Comparison of ENCODE assay signal across 23 mouse cellular contexts in genomic region chr1:175025781-175026309, GRCm38 (mm10).
DNase-seq lines count a peak whose midpoint lies in the region; ATAC-seq and TF ChIP-seq lines count a peak whose summit lies in the region.
"Had no signal": no experiment of that assay in that cellular context is flagged by ENCODE, and none has a peak within 500 bp of the region (broad histone marks: within the 10 kb centered on the region; RNA-seq: fewer than 3 reads in every experiment).

No protein-coding gene starts in this region.

- no peak overlapping the region for H3K9ac ChIP-seq in intestine, embryonic 14.5 days (ENCODE audit: low read length)
- H3K9ac ChIP-seq in intestine, postnatal 0 days (ENCODE audit: low read depth, low read length): no peak overlapping the region
- H3K9ac ChIP-seq in lung, embryonic 14.5 days: no peak overlapping the region
- H3K9ac ChIP-seq in embryonic facial prominence, embryonic 14.5 days (ENCODE audit: low read depth, low read length): no peak overlapping the region
- H3K9ac ChIP-seq: embryonic facial prominence, embryonic 12.5 days; heart, embryonic 12.5 days; hindbrain, embryonic 14.5 days had no signal

- no peak for TF ChIP-seq CTCF in intestine, postnatal 0 days (IDR thresholded peaks at IDR 0.05; ENCODE audit: low read depth)
- no peak for TF ChIP-seq CTCF in lung, embryonic 14.5 days (IDR thresholded peaks at IDR 0.05; ENCODE audit: low read depth)

- H3K4me3 ChIP-seq in intestine, embryonic 14.5 days (ENCODE audit: low read depth, low read length): no peak overlapping the region
- no peak overlapping the region for H3K4me3 ChIP-seq in intestine, postnatal 0 days (ENCODE audit: low read depth, low read length)
- H3K4me3 ChIP-seq in lung, embryonic 14.5 days (ENCODE audit: low read depth, low read length): no peak overlapping the region
- no peak overlapping the region for H3K4me3 ChIP-seq in embryonic facial prominence, embryonic 14.5 days (ENCODE audit: low read depth, low read length)
- H3K4me3 ChIP-seq: embryonic facial prominence, embryonic 12.5 days; erythroblast, embryonic 14.5 days; forebrain, embryonic 10.5 days; gastrocnemius, adult 2 months; heart, embryonic 12.5 days; hindbrain, embryonic 10.5 days had no signal

- H3K36me3 ChIP-seq in intestine, embryonic 14.5 days (ENCODE audit: control insufficient read depth, insufficient read depth, low read length): no peaks in the 10 kb centered on the region
- H3K36me3 ChIP-seq in intestine, postnatal 0 days (ENCODE audit: control insufficient read depth, insufficient read depth): no peaks in the 10 kb centered on the region
- no peaks in the 10 kb centered on the region for H3K36me3 ChIP-seq in lung, embryonic 14.5 days (ENCODE audit: insufficient read depth)
- H3K36me3 ChIP-seq in embryonic facial prominence, embryonic 14.5 days (ENCODE audit: control insufficient read depth, insufficient read depth, low read length): no peaks in the 10 kb centered on the region
- H3K36me3 ChIP-seq: embryonic facial prominence, embryonic 12.5 days; forebrain, embryonic 10.5 days; heart, embryonic 12.5 days; hindbrain, embryonic 10.5 days had no signal

- ATAC-seq in intestine, embryonic 14.5 days (replicated peaks; ENCODE audit: low FRiP score, low TSS enrichment, low read depth): no peak
- ATAC-seq in intestine, postnatal 0 days: no peak
- no peak for ATAC-seq in lung, embryonic 14.5 days (ENCODE audit: insufficient read depth)
- no peak for ATAC-seq in embryonic facial prominence, embryonic 14.5 days (ENCODE audit: low read depth)
- ATAC-seq: forebrain, embryonic 14.5 days had no signal

- H3K4me2 ChIP-seq in intestine, embryonic 14.5 days (ENCODE audit: low read length): 0 out of 2 replicates have a peak overlapping the region, but pooled peaks have one; percentile 5
- no peak overlapping the region for H3K4me2 ChIP-seq in intestine, postnatal 0 days (replicated peaks; ENCODE audit: low read depth)
- no peak overlapping the region for H3K4me2 ChIP-seq in lung, embryonic 14.5 days
- no peak overlapping the region for H3K4me2 ChIP-seq in embryonic facial prominence, embryonic 14.5 days (ENCODE audit: low read depth, low read length)
- H3K4me2 ChIP-seq: embryonic facial prominence, embryonic 12.5 days; heart, embryonic 12.5 days; hindbrain, embryonic 14.5 days had no signal

- no peaks in the 10 kb centered on the region for H3K27me3 ChIP-seq in intestine, embryonic 14.5 days (replicated peaks; ENCODE audit: control insufficient read depth, insufficient read depth, low read length)
- no peaks in the 10 kb centered on the region for H3K27me3 ChIP-seq in intestine, postnatal 0 days (replicated peaks; ENCODE audit: control insufficient read depth, insufficient read depth, low read length)
- H3K27me3 ChIP-seq in lung, embryonic 14.5 days (ENCODE audit: insufficient read depth, low read length): no peaks in the 10 kb centered on the region
- H3K27me3 ChIP-seq in embryonic facial prominence, embryonic 14.5 days (replicated peaks; ENCODE audit: control insufficient read depth, insufficient read depth, low read length): no peaks in the 10 kb centered on the region
- H3K27me3 ChIP-seq: embryonic facial prominence, embryonic 12.5 days; heart, embryonic 12.5 days had no signal

- 29% methylated on average over 7 of the region's 7 CpGs for WGBS in intestine, embryonic 14.5 days
- 52% methylated on average over 7 of the region's 7 CpGs for whole genome bisulfite sequencing in intestine, postnatal 0 days
- 24% methylated on average over 7 of the region's 7 CpGs for WGBS in lung, embryonic 14.5 days
- 37% methylated on average over 7 of the region's 7 CpGs for WGBS in embryonic facial prominence, embryonic 14.5 days

- H3K9me3 ChIP-seq in intestine, embryonic 14.5 days (ENCODE audit: control insufficient read depth, low read length): no peaks in the 10 kb centered on the region
- no peaks in the 10 kb centered on the region for H3K9me3 ChIP-seq in intestine, postnatal 0 days (ENCODE audit: control insufficient read depth)
- no peaks in the 10 kb centered on the region for H3K9me3 ChIP-seq in lung, embryonic 14.5 days (ENCODE audit: low read depth, low read length)
- H3K9me3 ChIP-seq in embryonic facial prominence, embryonic 14.5 days (ENCODE audit: control insufficient read depth, low read length): no peaks in the 10 kb centered on the region
- H3K9me3 ChIP-seq: embryonic facial prominence, embryonic 12.5 days; forebrain, embryonic 10.5 days; heart, embryonic 12.5 days; hindbrain, embryonic 10.5 days had no signal

- 0 out of 2 replicates have a peak overlapping the region, but pooled peaks have one; percentile 33 for H3K27ac ChIP-seq in intestine, embryonic 14.5 days (ENCODE audit: low read depth)
- H3K27ac ChIP-seq in intestine, postnatal 0 days (ENCODE audit: low read depth, low read length): no peak overlapping the region
- no peak overlapping the region for H3K27ac ChIP-seq in lung, embryonic 14.5 days (ENCODE audit: low read depth)
- no peak overlapping the region for H3K27ac ChIP-seq in embryonic facial prominence, embryonic 14.5 days (replicated peaks; ENCODE audit: low read depth, low read length)
- H3K27ac ChIP-seq: embryonic facial prominence, embryonic 12.5 days; forebrain, embryonic 10.5 days; gastrocnemius, adult 2 months; hindbrain, embryonic 10.5 days; hindbrain, embryonic 14.5 days had no signal

- peaks cover 10% of the 10 kb centered on the region for H3K4me1 ChIP-seq in intestine, embryonic 14.5 days (replicated peaks; ENCODE audit: control insufficient read depth, insufficient read depth, low read length)
- no peaks in the 10 kb centered on the region for H3K4me1 ChIP-seq in intestine, postnatal 0 days (replicated peaks; ENCODE audit: control insufficient read depth, insufficient read depth, low read length)
- no peaks in the 10 kb centered on the region for H3K4me1 ChIP-seq in lung, embryonic 14.5 days (ENCODE audit: insufficient read depth)
- H3K4me1 ChIP-seq in embryonic facial prominence, embryonic 14.5 days (ENCODE audit: control insufficient read depth, insufficient read depth, low read length): peaks cover 6% of the 10 kb centered on the region

- DNase-seq in intestine, embryonic 14.5 days (ENCODE audit: low spot score): no peak
- DNase-seq in lung, embryonic 14.5 days: peak; percentile 18
- DNase-seq in lung, postnatal 36 days: no peak
- DNase-seq in brain, adult 2 months (ENCODE audit: low read depth, low spot score): peak; percentile 19
- DNase-seq in embryonic facial prominence, embryonic 14.5 days (ENCODE audit: low spot score): peak; percentile 49
- no peak for DNase-seq in adrenal gland, postnatal 14 days
- no peak for DNase-seq in kidney, postnatal 25 days
- DNase-seq: adrenal gland, adult 2 months; adrenal gland, postnatal 36 days; cerebellum, adult 11 months; cerebellum, adult 8-10 months; cerebellum, postnatal 14 days; embryo, embryonic 11 days; gastrocnemius, adult 2 months; gastrocnemius, postnatal 25 days had no signal

Comparison
In these comparisons a context has a peak if more than half of its experiments do, and no peak if none do; other contexts are left out.
1. DNase-seq: peak in lung, embryonic 14.5 days (single experiment), brain, adult 2 months (single experiment) and embryonic facial prominence, embryonic 14.5 days (single experiment); none in intestine, embryonic 14.5 days (single experiment), lung, postnatal 36 days (single experiment), adrenal gland, postnatal 14 days (single experiment) and kidney, postnatal 25 days (0 of 2).